Mouse (Mus musculus) heart, embryonic 11.5 days (tissue): Measurements from ENCODE around the gene Sgms1. TPM values are rescaled to one million over a fixed set of nuclear protein-coding genes. Genes with fewer than 3 reads are reported as not detected.

Experiments
- ATAC-seq: fragments of 200-750 bp; cut with Nextera tagmentation; replicated peaks from 2 replicates; pipeline ENCODE4 v1.8.0; 2017; ENCODE audit warnings: moderate library complexity; ENCODE audit not compliant: insufficient number of reproducible peaks, low FRiP score, low TSS enrichment
- H3K27ac ChIP-seq: fragments of 300-500 bp; sonication (generic); 2 replicates; pipeline ENCODE4 v1.5.1; 2014; ENCODE audit warnings: mild to moderate bottlenecking, low read depth, low read length
- H3K27me3 ChIP-seq: fragments of 300-500 bp; sonication (generic); 2 replicates; pipeline ENCODE4 v1.6.1; 2014; ENCODE audit warnings: mild to moderate bottlenecking, low read length, mixed read lengths; ENCODE audit not compliant: control insufficient read depth, insufficient read depth
- H3K36me3 ChIP-seq: fragments of 300-500 bp; sonication (generic); 2 replicates; pipeline ENCODE4 v1.6.1; 2014; ENCODE audit warnings: mild to moderate bottlenecking, low read length, moderate library complexity, mixed read lengths; ENCODE audit not compliant: control insufficient read depth, insufficient read depth
- H3K4me1 ChIP-seq: fragments of 300-500 bp; sonication (generic); 2 replicates; pipeline ENCODE4 v1.6.1; 2014; ENCODE audit warnings: low read length; ENCODE audit not compliant: control insufficient read depth, insufficient read depth
- H3K4me2 ChIP-seq: fragments of 300-500 bp; sonication (generic); 2 replicates; pipeline ENCODE4 v1.6.1; 2014; ENCODE audit warnings: mild to moderate bottlenecking, moderate library complexity
- H3K4me3 ChIP-seq: fragments of 300-500 bp; sonication (generic); 2 replicates; pipeline ENCODE4 v1.5.1; 2014; ENCODE audit warnings: low read depth, low read length
- H3K9ac ChIP-seq: fragments of 300-500 bp; sonication (generic); 2 replicates; pipeline ENCODE4 v1.6.1; 2014; ENCODE audit warnings: mild to moderate bottlenecking, low read depth, low read length, moderate library complexity
- H3K9me3 ChIP-seq: fragments of 300-500 bp; sonication (generic); replicated peaks from 2 replicates; pipeline ENCODE4 v1.6.1; 2016; ENCODE audit warnings: low read length; ENCODE audit not compliant: control insufficient read depth
- WGBS: fragments of 180-500 bp; shearing (Covaris S2); extraction: QIAGEN DNeasy Blood & Tissue Kit; methylation state at CpG from one replicate; pipeline ENCODE4 v1.1.7; 2014; ENCODE audit not compliant: insufficient replicate concordance; 5-methylcytosine and 5-hydroxymethylcytosine counted together
- polyA plus RNA-seq: library from polyadenylated mRNA; unstranded; fragments of >200 nt; fragmentation: Nextera tagmentation; extraction: Ambion mirVana; gene quantifications from 2 replicates; pipeline ENCODE4 v1.2.1, GENCODE M21; 2014

The Sgms1 gene
- polyA plus RNA-seq, 1 experiment from 2014 or later: 36.8 TPM

DNA sequence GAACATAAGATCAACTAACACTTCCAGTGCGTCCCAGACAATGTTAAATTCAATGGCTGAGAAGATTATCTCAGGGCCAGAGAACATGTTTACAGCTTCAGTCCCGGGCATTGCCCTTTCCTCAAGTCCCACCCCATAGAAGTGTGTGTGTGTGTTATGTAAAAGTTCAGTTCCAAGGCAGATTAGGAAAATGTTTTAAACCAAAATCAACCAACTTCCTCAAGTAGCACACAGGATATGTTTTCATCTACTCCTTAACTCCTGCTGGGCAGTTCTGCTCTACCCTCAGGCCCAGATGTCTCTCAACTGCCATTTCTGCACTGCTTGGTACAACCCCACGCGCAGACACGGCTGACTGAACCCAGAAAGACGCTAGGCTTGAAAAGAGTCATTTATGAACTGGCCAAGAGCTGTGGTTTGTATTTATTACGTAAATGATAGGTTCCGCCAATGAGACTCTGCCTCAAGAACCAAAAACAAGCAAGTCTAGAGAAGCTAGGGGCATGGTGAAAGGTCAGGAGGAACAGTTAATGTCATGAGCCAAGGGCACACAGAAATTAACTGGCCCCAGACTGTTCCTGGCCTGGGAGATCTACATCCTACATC, 134.7 kb downstream of the Sgms1 start:
- Histone ChIP-seq H3K4me2 (no peak overlapping the region), H3K9ac (no peak overlapping the region), H3K4me3 (no peak overlapping the region), H3K36me3 (no peaks in the 10 kb centered on the region), H3K27ac (no peak overlapping the region), H3K9me3 (no peaks in the 10 kb centered on the region), H3K27me3 (no peaks in the 10 kb centered on the region), H3K4me1 (peaks cover 44% of the 10 kb centered on the region)
- 60% methylated on average over 8 of the region's 8 CpGs for WGBS
- ATAC-seq: no peak

DNA sequence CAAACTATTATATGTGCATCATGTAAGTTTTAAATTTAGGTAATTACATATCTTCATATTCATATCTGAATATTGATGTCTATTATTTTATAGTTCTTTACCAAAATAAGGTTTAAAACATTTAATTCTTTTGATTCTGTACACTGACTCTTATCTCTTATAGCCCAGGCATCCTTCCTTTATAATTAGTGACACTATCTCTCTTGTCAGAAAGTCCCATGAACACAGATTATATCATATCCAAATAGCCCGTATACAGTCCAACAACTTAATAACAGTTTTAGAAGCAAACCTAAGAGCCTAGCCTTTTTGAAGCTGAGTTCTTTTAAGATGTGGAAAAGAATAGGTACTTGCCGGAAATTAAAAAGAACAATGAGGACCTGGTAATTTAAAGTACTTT, 135.3 kb downstream of the Sgms1 start:
- H3K27ac ChIP-seq: no peak overlapping the region

DNA sequence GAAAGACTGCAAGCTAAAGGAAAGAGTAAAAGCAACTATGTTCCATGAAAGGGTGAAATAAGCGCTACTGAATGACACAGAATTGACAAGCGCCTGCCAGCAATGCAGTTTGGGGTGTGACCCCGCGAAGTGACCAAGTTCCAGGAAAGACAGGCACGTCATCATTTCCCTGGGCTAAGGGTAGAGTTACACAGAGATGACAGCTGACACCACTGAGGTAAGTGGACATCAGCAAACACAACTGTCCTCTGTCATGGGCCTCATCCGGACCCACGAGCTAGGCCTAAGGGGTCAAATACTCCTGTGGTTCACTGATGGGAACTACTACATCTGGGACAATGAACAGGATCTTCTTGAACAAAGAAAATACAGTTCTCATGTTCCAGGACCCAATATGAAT, 136.5 kb downstream of the Sgms1 start:
- Histone ChIP-seq H3K4me2 (no peak overlapping the region), H3K4me3 (no peak overlapping the region), H3K27me3 (no peaks in the 10 kb centered on the region), H3K27ac (no peak overlapping the region), H3K36me3 (no peaks in the 10 kb centered on the region), H3K9me3 (no peaks in the 10 kb centered on the region), H3K9ac (no peak overlapping the region), H3K4me1 (peaks cover 33% of the 10 kb centered on the region)
- WGBS: 64% methylated on average over 7 of the region's 7 CpGs
- ATAC-seq: no peak

More for the DNA sequence above, 135.3 kb downstream of the Sgms1 start:
- H3K4me3 ChIP-seq: no peak overlapping the region
- 50% methylated on average over 2 of the region's 2 CpGs for WGBS
- H3K9ac ChIP-seq: no peak overlapping the region
- no peak overlapping the region for H3K4me2 ChIP-seq
- no peaks in the 10 kb centered on the region for H3K9me3 ChIP-seq
- no peaks in the 10 kb centered on the region for H3K36me3 ChIP-seq
- H3K27me3 ChIP-seq: no peaks in the 10 kb centered on the region
- peaks cover 41% of the 10 kb centered on the region for H3K4me1 ChIP-seq
- ATAC-seq: no peak

GRCm38 (mm10) chr19:32252451-32252850, 137.1 kb downstream of the Sgms1 start:
- peaks cover 33% of the 10 kb centered on the region for H3K4me1 ChIP-seq
- no peaks in the 10 kb centered on the region for H3K9me3 ChIP-seq
- ATAC-seq: no peak
- no peaks in the 10 kb centered on the region for H3K36me3 ChIP-seq
- H3K27me3 ChIP-seq: no peaks in the 10 kb centered on the region
- no peak overlapping the region for H3K9ac ChIP-seq
- WGBS: 38% methylated on average over 3 of the region's 3 CpGs
- H3K27ac ChIP-seq: no peak overlapping the region
- H3K4me3 ChIP-seq: no peak overlapping the region
- H3K4me2 ChIP-seq: no peak overlapping the region

- Histone ChIP-seq H3K4me1 (peaks cover 16% of the 10 kb centered on the region), H3K4me3 (no peak overlapping the region), H3K27me3 (no peaks in the 10 kb centered on the region), H3K9ac (no peak overlapping the region), H3K36me3 (no peaks in the 10 kb centered on the region), H3K9me3 (no peaks in the 10 kb centered on the region), H3K4me2 (no peak overlapping the region), H3K27ac (no peak overlapping the region)
- WGBS: 73% methylated on average over 5 of the region's 5 CpGs
- no peak for ATAC-seq
Observed at GRCm38 (mm10) chr19:32249181-32250130, 140.1 kb downstream of the Sgms1 start.

- Histone ChIP-seq H3K4me2 (no peak overlapping the region), H3K36me3 (no peaks in the 10 kb centered on the region), H3K4me3 (no peak overlapping the region)
Observed at GRCm38 (mm10) chr19:32244881-32245280, 144.6 kb downstream of the Sgms1 start.

DNA sequence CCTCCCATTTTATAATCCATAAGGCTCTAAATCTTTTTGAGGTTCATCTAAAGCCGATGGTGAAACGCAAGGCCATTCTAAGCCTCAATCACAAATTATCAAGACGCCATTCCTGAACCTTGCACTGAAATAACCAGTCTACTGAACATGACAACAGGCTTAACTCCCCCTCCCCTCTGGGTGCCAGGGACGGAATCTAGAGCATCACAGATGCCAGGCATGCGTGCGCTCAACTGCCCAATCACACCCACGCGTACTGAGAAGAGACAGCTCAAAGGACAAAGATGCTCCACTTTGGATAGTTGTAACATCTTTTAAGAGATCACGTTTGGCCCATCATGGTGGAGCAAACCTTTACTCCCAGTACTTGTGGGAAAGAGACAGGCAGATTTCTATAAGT, 146.3 kb downstream of the Sgms1 start:
- Histone ChIP-seq H3K27me3 (no peaks in the 10 kb centered on the region), H3K9me3 (no peaks in the 10 kb centered on the region), H3K4me1 (peaks cover 10% of the 10 kb centered on the region; the same call in 1 of the 2 replicates), H3K4me2 (no peak overlapping the region), H3K36me3 (no peaks in the 10 kb centered on the region), H3K9ac (no peak overlapping the region), H3K27ac (no peak overlapping the region), H3K4me3 (no peak overlapping the region)
- ATAC-seq: no peak
- 93% methylated on average over 9 of the region's 9 CpGs for WGBS

More at GRCm38 (mm10) chr19:32244881-32245280, 144.6 kb downstream of the Sgms1 start:
- WGBS: 51% methylated on average over 4 of the region's 4 CpGs
- no peak for ATAC-seq
- H3K27me3 ChIP-seq: no peaks in the 10 kb centered on the region
- no peaks in the 10 kb centered on the region for H3K9me3 ChIP-seq
- no peak overlapping the region for H3K27ac ChIP-seq
- H3K9ac ChIP-seq: no peak overlapping the region
- H3K4me1 ChIP-seq: peaks cover 7% of the 10 kb centered on the region; the same call in 1 of the 2 replicates

- H3K27me3 ChIP-seq: no peaks in the 10 kb centered on the region
- peaks cover 10% of the 10 kb centered on the region; the same call in 1 of the 2 replicates for H3K4me1 ChIP-seq
- 40% methylated on average over 4 of the region's 4 CpGs for WGBS
- ATAC-seq: no peak
- H3K9me3 ChIP-seq: no peaks in the 10 kb centered on the region
- no peak overlapping the region for H3K4me2 ChIP-seq
- no peak overlapping the region for H3K4me3 ChIP-seq
- H3K9ac ChIP-seq: no peak overlapping the region
- H3K36me3 ChIP-seq: no peaks in the 10 kb centered on the region
- no peak overlapping the region for H3K27ac ChIP-seq
Observed at GRCm38 (mm10) chr19:32242153-32242552, 147.4 kb downstream of the Sgms1 start.
